Mouse (Mus musculus) heart, embryonic 11.5 days (tissue): ENCODE data around the gene Gtf2e1. TPM values are rescaled to one million over a fixed set of nuclear protein-coding genes. Genes with fewer than 3 reads are reported as not detected.

Source experiments
- polyA plus RNA-seq: library from polyadenylated mRNA; unstranded; fragments of >200 nt; fragmentation: Nextera tagmentation; extraction: Ambion mirVana; gene quantifications from 2 replicates; pipeline ENCODE4 v1.2.1, GENCODE M21; 2014

Gtf2e1 gene
- polyA plus RNA-seq, 1 experiment from 2014 or later, result 27.2 TPM

Other genes with a start within 250 kb of the Gtf2e1 start
- 0.47 and 0.77 TPM in 2 replicates for gene Stxbp5l, start 154.8 kb downstream of the Gtf2e1 start, polyA plus RNA-seq
- gene Rabl3, start 96 bp upstream of the Gtf2e1 start, polyA plus RNA-seq, result 34.4 and 36.3 TPM in 2 replicates
- 0.20 and 0.72 TPM in 2 replicates for gene Hgd, start 40.4 kb upstream of the Gtf2e1 start, polyA plus RNA-seq
- 84.7 and 88.8 TPM in 2 replicates for gene Ndufb4, start 114.7 kb upstream of the Gtf2e1 start, polyA plus RNA-seq
- 500 and 503 TPM in 2 replicates for gene Fstl1, start 237.1 kb upstream of the Gtf2e1 start, polyA plus RNA-seq